Mouse (Mus musculus) frontal cortex, postnatal 25 days (tissue): ENCODE measurements at regions not wholly inside any gene's neighbourhood (a gene's known extent, or its start where the extent isn't known, plus 50 kb on each side); places are given as distances from the start of the nearest gene placed in this dataset.

Source experiments
- DNase-seq, 2 experiments: peaks; one replicate each; pipeline ENCODE4 v3.0.0; 2022; ENCODE audit warnings: low spot score in 2 of 2

DNA sequence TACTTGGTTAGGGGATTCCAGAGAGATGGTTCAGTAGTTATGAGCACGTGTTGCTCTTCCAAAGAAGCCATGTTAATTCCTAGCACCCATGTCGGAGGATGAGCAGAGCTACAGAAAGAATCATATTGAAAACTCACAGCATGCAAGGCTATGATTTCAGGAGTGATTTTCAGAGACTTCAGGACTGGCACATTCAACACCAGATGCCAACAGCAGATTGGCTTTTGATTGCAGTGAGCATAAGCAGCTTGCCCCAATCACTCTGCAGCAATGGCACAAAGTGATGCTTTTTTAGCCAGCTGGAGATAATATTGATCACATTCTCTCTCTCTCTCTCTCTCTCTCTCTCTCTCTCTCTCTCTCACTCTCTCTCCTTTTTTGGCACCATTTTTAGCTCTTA is 166.6 kb upstream of the Chrm3 start:
- DNase-seq, result no peak

DNA sequence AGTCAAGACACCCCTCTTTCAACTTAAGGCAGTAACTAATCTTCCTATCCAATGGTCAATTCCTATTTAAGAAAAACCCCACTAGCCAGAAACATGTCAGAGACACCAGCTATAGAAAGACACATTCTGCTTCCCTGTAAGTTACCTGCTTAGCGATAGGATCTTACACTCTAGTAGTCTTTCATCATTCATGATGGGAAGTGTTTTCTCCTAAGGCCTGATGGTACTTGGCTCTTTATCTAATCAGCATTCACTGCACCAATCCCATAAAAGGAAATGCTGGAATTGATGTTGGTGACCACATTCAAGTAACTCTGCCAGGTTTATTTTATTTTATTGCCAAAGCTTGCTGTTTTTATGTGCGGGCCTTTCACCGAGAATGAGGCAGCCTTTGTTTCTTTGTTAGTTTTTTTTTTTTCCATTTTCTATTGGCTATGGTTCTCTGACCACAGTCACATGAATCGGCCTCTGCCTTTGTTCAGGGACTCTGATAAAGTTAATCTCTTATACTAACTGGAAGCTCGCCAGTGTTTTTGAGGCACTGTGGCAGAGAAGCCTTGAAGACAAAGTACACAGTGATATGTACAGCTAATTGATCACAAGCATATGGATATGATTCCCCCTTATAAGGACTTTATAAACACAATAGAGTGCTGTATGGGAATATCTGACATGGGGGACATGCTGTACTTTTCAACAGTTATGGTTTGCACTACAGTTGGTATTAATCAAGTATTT is 166.0 kb upstream of the Chrm3 start:
- DNase-seq, result no peak

DNA sequence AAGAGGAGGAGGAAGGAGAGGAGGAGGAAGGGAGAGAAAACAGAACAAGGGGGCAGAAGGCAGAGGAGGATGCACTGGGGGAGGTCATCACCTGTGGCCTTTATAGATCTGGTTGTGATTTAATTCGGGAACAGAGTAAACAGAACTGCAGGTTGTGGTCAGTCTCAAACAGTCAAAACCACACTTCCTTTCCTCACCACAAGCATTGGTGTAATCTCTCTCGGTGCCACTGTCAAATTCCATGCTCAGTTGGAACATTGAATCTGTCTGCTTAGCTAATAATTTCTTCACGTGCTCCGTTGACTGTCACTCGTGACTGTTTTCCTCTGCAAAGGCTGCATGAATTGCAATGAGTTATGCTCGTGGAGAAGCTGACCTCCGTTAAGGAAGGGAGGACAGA is 143.6 kb upstream of the Chrm3 start:
- DNase-seq, result no peak

DNA sequence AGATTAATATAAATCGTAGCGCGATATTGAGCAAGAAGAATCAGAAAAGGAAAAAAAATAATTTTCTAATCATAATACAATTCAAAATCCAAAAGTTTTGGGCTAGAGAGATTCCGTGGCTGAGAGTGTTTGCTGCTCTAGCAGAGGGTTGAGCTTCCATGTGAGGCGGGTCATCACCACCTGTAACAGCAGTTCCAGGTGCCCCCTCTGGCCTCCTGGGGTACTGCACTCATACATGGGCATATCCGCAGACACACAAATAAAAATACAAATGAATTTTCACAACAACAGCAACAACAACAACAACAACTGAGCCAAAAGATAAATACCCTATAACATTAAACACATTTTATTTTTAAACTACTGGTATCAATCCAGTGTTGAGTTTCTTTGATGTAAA is 94.7 kb upstream of the Chrm3 start:
- DNase-seq, result no peak

DNA sequence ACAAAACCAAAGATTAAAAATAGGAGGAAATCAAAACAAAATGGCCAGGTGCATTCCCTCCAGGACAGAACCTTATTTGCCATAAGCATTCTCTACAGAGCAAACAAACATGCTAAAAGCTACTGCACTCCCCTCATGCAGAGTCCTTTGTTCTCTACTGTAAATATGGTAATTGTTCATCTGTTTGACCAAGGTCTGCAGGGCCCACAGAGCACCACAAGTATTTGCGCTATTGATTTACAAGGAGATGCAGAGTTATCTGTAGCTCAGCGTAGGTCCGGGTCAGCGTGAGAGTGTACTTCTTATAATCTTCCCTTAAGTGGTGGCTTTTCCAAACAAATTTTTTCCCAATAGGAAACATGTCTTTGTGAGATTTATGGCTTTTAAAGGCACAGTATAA is 94.0 kb upstream of the Chrm3 start:
- DNase-seq, result no peak

DNA sequence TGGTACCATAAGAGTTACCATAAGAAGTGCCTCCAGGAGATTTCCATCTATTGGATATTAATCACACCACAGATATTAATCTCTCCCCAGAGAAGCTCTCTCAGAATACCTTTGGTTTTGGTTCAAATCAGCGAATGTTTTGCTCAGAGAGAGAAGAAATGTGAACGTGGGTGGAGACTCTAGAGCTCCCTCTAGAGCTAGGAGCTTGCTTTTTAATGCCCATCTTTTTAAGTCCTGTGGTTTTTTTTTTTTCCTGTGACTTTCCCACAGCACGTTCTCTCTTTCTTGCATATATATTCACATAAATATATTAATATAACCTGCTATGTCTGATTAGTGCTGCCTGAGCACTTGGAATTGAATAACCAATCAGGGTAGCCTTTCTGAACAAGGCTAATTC is 90.4 kb upstream of the Chrm3 start:
- no peak for DNase-seq

DNA sequence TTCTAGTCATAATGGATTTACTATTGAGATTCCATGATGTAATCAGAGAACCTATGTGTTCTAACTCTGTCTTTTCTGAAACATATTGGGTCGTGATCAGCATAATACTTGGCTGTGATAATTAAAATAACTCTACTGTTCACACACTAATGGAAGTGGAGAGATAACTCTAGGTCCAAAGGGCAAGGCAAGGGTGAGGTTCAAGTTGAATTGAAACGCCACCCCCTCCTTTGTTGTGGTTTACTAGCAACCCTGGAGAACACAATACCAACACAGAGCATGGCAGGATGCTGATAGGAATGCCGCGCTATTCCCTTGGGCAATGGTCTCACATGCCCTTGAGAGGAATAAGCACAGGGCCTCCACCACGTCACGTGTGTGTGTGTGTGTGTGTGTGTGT is 88.9 kb upstream of the Chrm3 start:
- DNase-seq, result no peak

DNA sequence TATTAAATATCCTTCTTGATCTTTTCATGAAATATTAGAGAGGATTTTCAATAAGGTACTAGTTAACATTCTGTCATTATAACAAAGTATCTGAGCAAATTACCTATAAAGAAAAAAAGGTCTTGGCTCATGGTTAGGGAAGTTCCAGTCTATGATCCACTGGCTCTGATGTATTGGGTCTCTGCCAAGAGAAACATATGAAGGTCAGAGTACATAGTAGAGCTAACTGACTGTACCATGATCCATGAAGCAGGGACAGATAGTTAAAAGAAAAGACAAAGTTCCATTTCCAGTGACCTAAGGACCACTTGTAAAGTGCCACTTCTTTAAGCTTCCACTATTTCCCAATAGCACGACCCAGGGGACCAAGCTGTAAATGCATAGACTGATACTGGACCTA is 87.2 kb upstream of the Chrm3 start:
- DNase-seq, result no peak

DNA sequence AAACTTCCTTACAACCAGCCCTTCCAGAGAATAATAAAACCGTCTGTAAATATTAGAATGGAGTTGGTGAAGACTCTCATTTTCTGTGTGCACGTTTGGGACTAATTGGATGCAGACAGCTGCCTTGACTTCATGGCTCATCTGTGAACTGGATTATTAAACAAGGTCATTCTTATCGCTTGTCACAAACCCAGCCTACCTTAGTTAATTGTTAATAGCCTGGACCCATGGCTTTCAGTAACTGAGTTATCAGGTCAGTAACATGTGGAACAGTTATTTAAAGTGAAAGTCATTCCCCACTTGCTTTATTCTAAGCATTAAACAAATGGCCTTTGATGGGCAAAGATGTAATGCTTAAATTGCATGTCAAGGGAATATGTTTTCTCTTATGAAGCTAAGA is 85.0 kb upstream of the Chrm3 start:
- no peak for DNase-seq
